Mouse (Mus musculus): ENCODE measurements around the gene Erich6b. TPM values are rescaled to one million over a fixed set of nuclear protein-coding genes. Genes with fewer than 3 reads are reported as not detected.

The Erich6b gene
- polyA plus RNA-seq, 1 experiment from 2014 or later, result not detected

GRCm38 (mm10) chr14:75646968-75647829 is 5.1 kb downstream of the Erich6b start:
- no peaks in the 10 kb centered on the region for H3K36me3 ChIP-seq
- ATAC-seq (ENCODE audit: insufficient read depth, low FRiP score, low read depth), result no peak
- WGBS, result 49% methylated on average over 20 of the region's 20 CpGs

GRCm38 (mm10) chr14:75660936-75661335 is 18.9 kb downstream of the Erich6b start:
- Histone ChIP-seq H3K27ac (no peak overlapping the region), H3K4me1 (no peaks in the 10 kb centered on the region), H3K27me3 (replicated peaks) (no peaks in the 10 kb centered on the region), H3K36me3 (no peaks in the 10 kb centered on the region), H3K4me2 (no peak overlapping the region), H3K9me3 (no peaks in the 10 kb centered on the region), H3K4me3 (replicated peaks) (no peak overlapping the region), H3K9ac (no peak overlapping the region)
- ATAC-seq (ENCODE audit: insufficient read depth, low FRiP score, low read depth), result no peak
- WGBS, result 82% methylated on average over 6 of the region's 6 CpGs

More at GRCm38 (mm10) chr14:75646968-75647829, 5.1 kb downstream of the Erich6b start:
- Histone ChIP-seq H3K27ac (no peak overlapping the region), H3K27me3 (replicated peaks) (no peaks in the 10 kb centered on the region), H3K4me1 (no peaks in the 10 kb centered on the region), H3K9ac (no peak overlapping the region), H3K4me2 (no peak overlapping the region), H3K4me3 (replicated peaks) (no peak overlapping the region), H3K9me3 (no peaks in the 10 kb centered on the region)

- ATAC-seq (ENCODE audit: insufficient read depth, low FRiP score, low read depth), result no peak
- H3K4me2 ChIP-seq, result no peak overlapping the region
- H3K4me3 ChIP-seq (replicated peaks), result no peak overlapping the region
- no peaks in the 10 kb centered on the region for H3K9me3 ChIP-seq
- WGBS, result 47% methylated on average over 8 of the region's 8 CpGs
- H3K27ac ChIP-seq, result no peak overlapping the region
- no peaks in the 10 kb centered on the region for H3K4me1 ChIP-seq
- no peak overlapping the region for H3K9ac ChIP-seq
- H3K27me3 ChIP-seq (replicated peaks), result no peaks in the 10 kb centered on the region
- no peaks in the 10 kb centered on the region for H3K36me3 ChIP-seq
These were observed 19.5 kb downstream of the Erich6b start for GRCm38 (mm10) chr14:75661548-75661947.

GRCm38 (mm10) chr14:75665430-75666180 is 23.5 kb downstream of the Erich6b start:
- no peaks in the 10 kb centered on the region for H3K36me3 ChIP-seq
- H3K27ac ChIP-seq, result no peak overlapping the region
- no peaks in the 10 kb centered on the region for H3K9me3 ChIP-seq
- ATAC-seq (ENCODE audit: insufficient read depth, low FRiP score, low read depth), result no peak
- no peaks in the 10 kb centered on the region for H3K4me1 ChIP-seq
- WGBS, result 83% methylated on average over 2 of the region's 2 CpGs
- no peaks in the 10 kb centered on the region for H3K27me3 ChIP-seq (replicated peaks)
- H3K9ac ChIP-seq, result no peak overlapping the region
- H3K4me3 ChIP-seq (replicated peaks), result no peak overlapping the region
- no peak overlapping the region for H3K4me2 ChIP-seq

GRCm38 (mm10) chr14:75669085-75669645 is 27.1 kb downstream of the Erich6b start:
- H3K4me3 ChIP-seq (replicated peaks), result no peak overlapping the region
- no peak overlapping the region for H3K9ac ChIP-seq
- no peak overlapping the region for H3K27ac ChIP-seq
- no peaks in the 10 kb centered on the region for H3K9me3 ChIP-seq
- no peaks in the 10 kb centered on the region for H3K36me3 ChIP-seq
- WGBS, result 71% methylated on average over 1 of the region's 1 CpGs
- H3K4me1 ChIP-seq, result no peaks in the 10 kb centered on the region
- no peak overlapping the region for H3K4me2 ChIP-seq
- H3K27me3 ChIP-seq (replicated peaks), result no peaks in the 10 kb centered on the region
- ATAC-seq (ENCODE audit: insufficient read depth, low FRiP score, low read depth), result no peak

GRCm38 (mm10) chr14:75676316-75676715 is 34.3 kb downstream of the Erich6b start:
- H3K4me2 ChIP-seq, result no peak overlapping the region
- no peak overlapping the region for H3K9ac ChIP-seq
- no peaks in the 10 kb centered on the region for H3K36me3 ChIP-seq
- H3K4me3 ChIP-seq (replicated peaks), result no peak overlapping the region
- 61% methylated on average over 6 of the region's 6 CpGs for WGBS
- no peak for ATAC-seq (ENCODE audit: insufficient read depth, low FRiP score, low read depth)
- no peak overlapping the region for H3K27ac ChIP-seq
- H3K4me1 ChIP-seq, result no peaks in the 10 kb centered on the region
- H3K9me3 ChIP-seq, result no peaks in the 10 kb centered on the region
- H3K27me3 ChIP-seq (replicated peaks), result no peaks in the 10 kb centered on the region

GRCm38 (mm10) chr14:75690428-75690827 is 48.4 kb downstream of the Erich6b start:
- ATAC-seq (ENCODE audit: insufficient read depth, low FRiP score, low read depth), result no peak
- no peaks in the 10 kb centered on the region for H3K36me3 ChIP-seq
- no peaks in the 10 kb centered on the region for H3K9me3 ChIP-seq
- WGBS, result 92% methylated on average over 2 of the region's 2 CpGs
- H3K27ac ChIP-seq, result no peak overlapping the region
- no peak overlapping the region for H3K4me2 ChIP-seq
- H3K27me3 ChIP-seq (replicated peaks), result no peaks in the 10 kb centered on the region
- no peak overlapping the region for H3K4me3 ChIP-seq (replicated peaks)
- H3K4me1 ChIP-seq, result no peaks in the 10 kb centered on the region
- no peak overlapping the region for H3K9ac ChIP-seq

- H3K9ac ChIP-seq, result no peak overlapping the region
- H3K27ac ChIP-seq, result no peak overlapping the region
- H3K4me2 ChIP-seq, result no peak overlapping the region
- H3K4me3 ChIP-seq (replicated peaks), result no peak overlapping the region
- H3K9me3 ChIP-seq, result no peaks in the 10 kb centered on the region
- 0 out of 2 replicates have a peak, but pooled peaks cover 1% of the 10 kb centered on the region for H3K36me3 ChIP-seq
- H3K27me3 ChIP-seq (replicated peaks), result no peaks in the 10 kb centered on the region
- ATAC-seq (ENCODE audit: insufficient read depth, low FRiP score, low read depth), result no peak
- no peaks in the 10 kb centered on the region for H3K4me1 ChIP-seq
- 75% methylated on average over 5 of the region's 5 CpGs for WGBS
These were observed 54.0 kb downstream of the Erich6b start for GRCm38 (mm10) chr14:75696096-75696495.

DNA sequence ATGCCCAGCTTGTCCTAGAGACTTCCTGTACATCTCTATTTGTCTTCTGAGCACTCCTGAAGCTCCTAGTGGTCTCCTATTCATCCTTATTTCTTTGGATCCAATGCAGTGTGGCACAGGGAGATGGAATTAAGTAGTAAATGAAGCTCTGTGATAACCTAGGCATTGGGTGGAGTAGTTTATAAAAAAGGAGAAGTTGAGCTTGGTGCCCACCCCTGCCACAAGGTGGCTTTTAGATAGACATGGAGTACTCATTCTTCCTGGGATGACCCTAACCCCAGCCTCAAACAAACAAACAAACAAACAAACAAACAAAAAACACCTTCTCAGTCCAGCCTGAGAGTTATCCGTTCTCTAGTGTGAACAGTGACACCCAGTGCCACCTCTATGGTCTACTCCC is 55.9 kb downstream of the Erich6b start:
- Histone ChIP-seq H3K27me3 (replicated peaks) (no peaks in the 10 kb centered on the region), H3K4me1 (no peaks in the 10 kb centered on the region), H3K27ac (no peak overlapping the region), H3K9ac (no peak overlapping the region), H3K4me3 (replicated peaks) (no peak overlapping the region), H3K36me3 (peaks cover 10% of the 10 kb centered on the region; the same call in 1 of the 2 replicates), H3K4me2 (no peak overlapping the region), H3K9me3 (no peaks in the 10 kb centered on the region)
- ATAC-seq (ENCODE audit: insufficient read depth, low FRiP score, low read depth), result no peak
- WGBS, result 66% methylated on average over 1 of the region's 1 CpGs

DNA sequence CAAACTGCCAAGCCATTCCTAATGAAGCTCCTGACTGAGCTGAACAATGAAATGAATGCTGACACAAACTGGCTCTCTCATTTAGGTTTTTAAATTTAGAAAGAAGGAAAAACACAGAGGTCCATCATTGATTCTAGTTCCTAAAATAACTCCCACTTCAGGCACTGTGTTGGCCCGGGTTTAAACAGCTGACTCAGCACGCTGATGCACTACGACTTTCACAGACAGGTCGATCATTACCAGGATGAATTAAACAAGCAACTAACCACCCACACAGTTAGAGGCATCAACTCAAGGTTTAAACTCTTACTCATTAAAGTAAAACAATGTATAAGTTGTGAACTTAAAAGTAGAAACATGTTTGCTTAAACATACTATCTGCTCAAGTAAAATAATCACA is 64.6 kb downstream of the Erich6b start:
- no peak for ATAC-seq (ENCODE audit: insufficient read depth, low FRiP score, low read depth)
- Histone ChIP-seq H3K27me3 (replicated peaks) (no peaks in the 10 kb centered on the region), H3K4me3 (replicated peaks) (no peak overlapping the region), H3K4me2 (no peak overlapping the region), H3K9me3 (no peaks in the 10 kb centered on the region), H3K27ac (no peak overlapping the region), H3K36me3 (peaks cover 37% of the 10 kb centered on the region), H3K4me1 (no peaks in the 10 kb centered on the region), H3K9ac (no peak overlapping the region)
- 85% methylated on average over 4 of the region's 4 CpGs for WGBS

GRCm38 (mm10) chr14:75707771-75708170 is 65.7 kb downstream of the Erich6b start:
- peaks cover 35% of the 10 kb centered on the region for H3K36me3 ChIP-seq
- no peaks in the 10 kb centered on the region for H3K4me1 ChIP-seq
- ATAC-seq (ENCODE audit: insufficient read depth, low FRiP score, low read depth), result no peak
- no peak overlapping the region for H3K9ac ChIP-seq
- no peak overlapping the region for H3K27ac ChIP-seq
- WGBS, result 70% methylated on average over 7 of the region's 7 CpGs
- no peaks in the 10 kb centered on the region for H3K27me3 ChIP-seq (replicated peaks)
- H3K4me2 ChIP-seq, result no peak overlapping the region
- no peaks in the 10 kb centered on the region for H3K9me3 ChIP-seq
- H3K4me3 ChIP-seq (replicated peaks), result no peak overlapping the region

DNA sequence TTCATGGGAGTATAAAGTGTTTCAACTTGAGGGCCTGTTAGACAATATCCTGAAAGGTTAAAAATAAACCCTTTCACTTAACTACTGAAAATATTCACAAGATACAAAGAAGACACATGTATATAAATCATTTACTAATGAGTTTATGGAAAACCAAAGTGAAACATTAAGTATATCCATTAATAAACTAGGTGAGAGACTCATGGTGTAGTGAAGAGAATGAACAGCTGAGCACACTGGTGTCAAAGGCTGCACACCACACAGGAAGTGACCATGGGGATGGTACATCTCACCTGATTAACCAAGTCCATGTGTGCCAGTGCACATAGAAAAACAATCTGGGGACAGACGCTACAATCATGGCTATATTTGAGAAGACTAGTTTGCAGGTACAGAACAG is 66.9 kb downstream of the Erich6b start:
- Histone ChIP-seq H3K9me3 (no peaks in the 10 kb centered on the region), H3K9ac (no peak overlapping the region), H3K4me2 (no peak overlapping the region), H3K27ac (no peak overlapping the region), H3K4me1 (no peaks in the 10 kb centered on the region), H3K36me3 (peaks cover 23% of the 10 kb centered on the region), H3K4me3 (replicated peaks) (no peak overlapping the region), H3K27me3 (replicated peaks) (no peaks in the 10 kb centered on the region)
- 88% methylated on average over 1 of the region's 1 CpGs for WGBS
- ATAC-seq (ENCODE audit: insufficient read depth, low FRiP score, low read depth), result no peak
